In genomic region chr5:122800345-122801010, GRCm38 (mm10) we compare ENCODE assay signal across 9 mouse cellular contexts. TPM values are rescaled to one million over a fixed set of nuclear protein-coding genes. Genes with fewer than 3 reads are reported as not detected.
DNase-seq lines count a peak whose midpoint lies in the region; ATAC-seq lines count a peak whose summit lies in the region.
"Had no signal": no experiment of that assay in that cellular context is flagged by ENCODE, and none has a peak within 500 bp of the region (broad histone marks: within the 10 kb centered on the region; RNA-seq: fewer than 3 reads in every experiment).

No protein-coding gene starts in this region.

- DNase-seq in heart, postnatal 4 days = peak; percentile 40
- DNase-seq in heart, adult 18-20 months = no peak
- DNase-seq in testis, postnatal 14 days (ENCODE audit: low spot score) = peak; percentile 36
- no peak for DNase-seq in testis, postnatal 10 days (ENCODE audit: low spot score)
- DNase-seq in kidney, adult 8-10 months = peak; percentile 70 to 71
- DNase-seq in B cell, adult 2 months = no peak
- DNase-seq: gastrocnemius, postnatal 25 days; lung, postnatal 10 days had no signal

- ATAC-seq in activated CD4-positive, CD25-positive, alpha-beta regulatory T cell, adult 4 months = no peak

RNA-seq across cellular contexts. Expression of gene Anapc5, which starts 20.7 kb away (rescaled TPM):
- total RNA-seq in heart, postnatal 4 days (2021) = 100 to 1,000 TPM; 275 to 276 TPM
- 100 to 1,000 TPM; 156 to 162 TPM for total RNA-seq in heart, adult 18-20 months (2021)
- polyA plus RNA-seq in activated CD4-positive, CD25-positive, alpha-beta regulatory T cell, adult 4 months (2017; shearing (Covaris generic)) = 10 to 100 TPM; 90.8 to 92.8 TPM

RNA-seq across cellular contexts. Expression of gene Camkk2, which starts 21.3 kb away (rescaled TPM):
- total RNA-seq in heart, postnatal 4 days (2021) = 10 to 100 TPM; 17.7 to 19.2 TPM
- 10 to 100 TPM in 1 of 2 experiments, 1 to 10 TPM in 1; 8.6 to 12.1 TPM for total RNA-seq in heart, adult 18-20 months (2021)
- polyA plus RNA-seq in activated CD4-positive, CD25-positive, alpha-beta regulatory T cell, adult 4 months (2017; shearing (Covaris generic)) = 1 to 10 TPM; 2.6 to 2.8 TPM

RNA-seq across cellular contexts. Expression of gene Rnf34, which starts 49.4 kb away (rescaled TPM):
- total RNA-seq in heart, postnatal 4 days (2021) = 10 to 100 TPM; 32.6 to 34.0 TPM
- total RNA-seq in heart, adult 18-20 months (2021) = 10 to 100 TPM; 28.8 to 31.7 TPM
- polyA plus RNA-seq in activated CD4-positive, CD25-positive, alpha-beta regulatory T cell, adult 4 months (2017; shearing (Covaris generic)) = 10 to 100 TPM; 18.1 to 25.7 TPM

Comparison
In these comparisons a context has a peak if more than half of its experiments do, and no peak if none do; other contexts are left out.
1. DNase-seq: peak in heart, postnatal 4 days (single experiment), testis, postnatal 14 days (single experiment) and kidney, adult 8-10 months (2 of 2); none in heart, adult 18-20 months (0 of 2), testis, postnatal 10 days (single experiment) and B cell, adult 2 months (0 of 2).